Mouse (Mus musculus): ENCODE results near the gene Mylk2.

DNA sequence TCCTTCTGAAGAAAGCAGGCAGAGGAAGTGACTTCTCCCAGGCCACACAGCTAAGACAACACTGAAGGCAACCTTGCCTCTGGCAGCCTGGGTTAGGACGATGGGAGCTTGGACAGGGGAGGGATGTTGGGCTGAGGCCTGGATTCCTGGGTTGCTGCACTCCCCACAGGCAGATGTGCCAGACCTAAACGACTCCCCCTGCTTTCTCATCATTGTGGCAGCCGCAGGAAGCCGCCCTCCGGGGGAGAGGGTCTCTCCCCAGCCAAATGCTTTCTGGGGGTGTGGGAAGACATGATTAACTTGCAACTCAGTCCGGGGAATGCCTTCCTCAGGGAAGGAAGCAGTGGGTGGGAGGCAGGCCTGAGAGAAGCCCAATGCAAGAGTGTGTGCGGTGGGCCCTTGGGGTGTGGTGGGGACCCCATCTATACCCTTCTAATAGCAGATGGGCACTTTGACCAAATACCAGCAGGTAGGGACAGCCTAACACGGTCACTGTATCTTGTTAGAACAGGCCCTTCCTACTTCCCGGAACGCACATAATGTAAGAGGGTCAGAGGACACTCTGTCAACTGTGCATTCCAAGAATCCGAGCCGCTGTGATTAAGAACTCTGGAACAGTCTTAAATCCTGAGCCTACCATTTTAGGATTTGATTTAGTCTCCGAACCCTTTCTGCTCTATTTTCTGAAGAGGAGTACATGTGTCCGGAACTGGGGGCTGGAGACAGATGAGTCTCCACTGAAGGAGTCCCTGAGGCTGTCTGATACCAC lies 17.3 kb downstream of the Mylk2 start:
- TF ChIP-seq BHLHE40 (IDR thresholded peaks at IDR 0.05; ENCODE audit: low read depth, low read length) (no peak), SMC3 (IDR thresholded peaks at IDR 0.05; ENCODE audit: low read depth, low read length) (no peak)
